Mouse (Mus musculus): Measurements from ENCODE around the gene Syt8.

- no peak for TF ChIP-seq CTCF (IDR thresholded peaks at IDR 0.05; ENCODE audit: control insufficient read depth, insufficient read depth, insufficient read length)
- TF ChIP-seq MAX (IDR thresholded peaks at IDR 0.05): no peak
- TF ChIP-seq USF1 (IDR thresholded peaks at IDR 0.05; ENCODE audit: low read depth): no peak
- no peak for TF ChIP-seq MYOG (IDR thresholded peaks at IDR 0.05; ENCODE audit: control insufficient read depth, extremely low read depth, insufficient read length)
- no peak for TF ChIP-seq MYOD1 (IDR thresholded peaks at IDR 0.05; ENCODE audit: control insufficient read depth, insufficient read length, low read depth)
Measured at GRCm38 (mm10) chr7:142454706-142455105, 20.1 kb downstream of the Syt8 start.

Measured in C2C12 (cell line).